Mouse (Mus musculus) CH12.LX (cell line): ENCODE measurements around the gene Rnf7. TPM values are rescaled to one million over a fixed set of nuclear protein-coding genes. Genes with fewer than 3 reads are reported as not detected.

Experiments used
- DNase-seq: peaks from one replicate; pipeline ENCODE4 v3.0.0-alpha.2; 2013; ENCODE audit errors: extremely low read depth
- H3K27ac ChIP-seq: 2 replicates; pipeline ENCODE4 v1.5.1; 2012; ENCODE audit warnings: low read depth, mild to moderate bottlenecking, control low read depth, moderate library complexity; ENCODE audit not compliant: insufficient read depth
- H3K27me3 ChIP-seq: replicated peaks from 2 replicates; pipeline ENCODE3; 2012; ENCODE audit warnings: inconsistent platforms
- H3K36me3 ChIP-seq, 2 experiments: replicated peaks in 1 of 2; 2 replicates each; pipeline versions ENCODE3 to v1.6.1; 2012; ENCODE audit warnings: inconsistent platforms in 1 of 2, low read length in 1 of 2, mild to moderate bottlenecking in 1 of 2, mixed read lengths in 1 of 2, moderate library complexity in 1 of 2; ENCODE audit not compliant: control insufficient read depth in 1 of 2, insufficient read depth in 1 of 2
- H3K4me1 ChIP-seq, 2 experiments: 2 replicates each; pipeline ENCODE4 v1.6.1; 2012; ENCODE audit warnings: inconsistent platforms in 1 of 2, moderate library complexity in 1 of 2; ENCODE audit not compliant: insufficient read depth in 2 of 2, control insufficient read depth in 1 of 2
- H3K4me2 ChIP-seq: 2 replicates; pipeline ENCODE4 v1.6.1; 2012; ENCODE audit warnings: low read depth, mild to moderate bottlenecking, control low read depth; ENCODE audit not compliant: poor library complexity, insufficient read depth, severe bottlenecking
- H3K4me3 ChIP-seq, 3 experiments: fragments of 150-350 bp in 1 of 3; sonication (generic) in 1 of 3; replicated peaks in 1 of 3; 2 replicates each; pipeline versions ENCODE3 to v1.5.1; 2011 to 2012; ENCODE audit warnings: low read depth in 2 of 3, low read length in 2 of 3, mild to moderate bottlenecking in 2 of 3, moderate library complexity in 2 of 3, control low read depth in 1 of 3, improper control_type of control experiment in 1 of 3, inconsistent platforms in 1 of 3, mixed read lengths in 1 of 3; ENCODE audit not compliant: poor library complexity in 1 of 3
- H3K79me2 ChIP-seq: replicated peaks from 2 replicates; pipeline ENCODE4 v1.6.1; 2012; ENCODE audit warnings: mild to moderate bottlenecking, moderate library complexity; ENCODE audit not compliant: control insufficient read depth, poor library complexity, insufficient read depth, severe bottlenecking; ENCODE audit errors: extremely low read depth
- H3K9ac ChIP-seq: 2 replicates; pipeline ENCODE4 v1.6.1; 2012; ENCODE audit warnings: low read depth, mild to moderate bottlenecking, control low read depth, moderate library complexity; ENCODE audit not compliant: insufficient read depth
- H3K9me3 ChIP-seq: replicated peaks from 2 replicates; pipeline ENCODE3; 2012; ENCODE audit warnings: low read length, inconsistent platforms, mixed read lengths
- CTCF ChIP-seq, 2 experiments: IDR thresholded peaks in 1 of 2; conservative IDR thresholded peaks in 1 of 2; 2 replicates each; pipeline ENCODE4 v1.5.1; 2011 to 2012; ENCODE audit warnings: low read depth in 2 of 2, low read length in 2 of 2, improper control_type of control experiment in 1 of 2, inconsistent platforms in 1 of 2, mild to moderate bottlenecking in 1 of 2, moderate library complexity in 1 of 2
- E2F4 ChIP-seq: IDR thresholded peaks from 2 replicates; pipeline ENCODE4 v1.6.1; 2011; ENCODE audit warnings: low read depth, low read length, improper control_type of control experiment; ENCODE audit not compliant: insufficient replicate concordance
- GABPA ChIP-seq: IDR thresholded peaks from 2 replicates; pipeline ENCODE4 v1.6.1; 2012; ENCODE audit warnings: low read depth, low read length, improper control_type of control experiment, inconsistent platforms; ENCODE audit not compliant: insufficient replicate concordance
- MAFK ChIP-seq: IDR thresholded peaks from 2 replicates; pipeline ENCODE4 v1.6.1; 2011; ENCODE audit warnings: low read length, improper control_type of control experiment; ENCODE audit not compliant: insufficient replicate concordance
- POLR2A ChIP-seq: IDR thresholded peaks from 2 replicates; pipeline ENCODE4 v1.6.1; 2011; ENCODE audit warnings: low read depth, mild to moderate bottlenecking, improper control_type of control experiment, low read length
- POLR2AphosphoS2 ChIP-seq: IDR thresholded peaks from 2 replicates; pipeline ENCODE4 v1.6.1; 2011; ENCODE audit warnings: low read depth, low read length, improper control_type of control experiment
- TBP ChIP-seq: conservative IDR thresholded peaks from 2 replicates; pipeline ENCODE4 v1.6.1; 2011; ENCODE audit warnings: low read depth, low read length, improper control_type of control experiment
- ZNF384 ChIP-seq: IDR thresholded peaks from 2 replicates; pipeline ENCODE4 v1.6.1; 2012; ENCODE audit warnings: low read depth, low read length, improper control_type of control experiment, inconsistent platforms
- dilution Hi-C: fragments of 300-500 bp; cut with MboI; formaldehyde crosslinking; loops from 2 replicates; pipeline ENCODE4 v1.14.3; 2020; ENCODE audit warnings: low sequenced_read_pairs; ENCODE audit not compliant: extremely low pct_unique_long_range_greater_than_20kb, extremely low pct_ligation_motif_present
- in situ Hi-C: fragments of 300-500 bp; cut with MboI; formaldehyde crosslinking; loops from 3 replicates; pipeline ENCODE4 v1.14.3; 2019; ENCODE audit warnings: low sequenced_read_pairs, low pct_ligation_motif_present, low pct_unique_long_range_greater_than_20kb, mixed read lengths
- polyA plus RNA-seq: library from polyadenylated mRNA; unstranded; fragments of >175 nt; gene quantifications from 2 replicates; pipeline ENCODE4 v1.2.1, GENCODE M21; 2012; ENCODE audit warnings: low read depth; ENCODE audit not compliant: insufficient read length
- total RNA-seq, 2 experiments: library from RNA; depleted of rRNA; stranded (reverse); fragments of 300-350 nt in 1 of 2; fragments of >200 nt in 1 of 2; gene quantifications; 2 replicates each; pipeline ENCODE4 v1.2.3; 2012 to 2014

Gene Rnf7
- total and polyA plus RNA-seq, 3 experiments, result 131 to 277 (median 135) TPM

DNA sequence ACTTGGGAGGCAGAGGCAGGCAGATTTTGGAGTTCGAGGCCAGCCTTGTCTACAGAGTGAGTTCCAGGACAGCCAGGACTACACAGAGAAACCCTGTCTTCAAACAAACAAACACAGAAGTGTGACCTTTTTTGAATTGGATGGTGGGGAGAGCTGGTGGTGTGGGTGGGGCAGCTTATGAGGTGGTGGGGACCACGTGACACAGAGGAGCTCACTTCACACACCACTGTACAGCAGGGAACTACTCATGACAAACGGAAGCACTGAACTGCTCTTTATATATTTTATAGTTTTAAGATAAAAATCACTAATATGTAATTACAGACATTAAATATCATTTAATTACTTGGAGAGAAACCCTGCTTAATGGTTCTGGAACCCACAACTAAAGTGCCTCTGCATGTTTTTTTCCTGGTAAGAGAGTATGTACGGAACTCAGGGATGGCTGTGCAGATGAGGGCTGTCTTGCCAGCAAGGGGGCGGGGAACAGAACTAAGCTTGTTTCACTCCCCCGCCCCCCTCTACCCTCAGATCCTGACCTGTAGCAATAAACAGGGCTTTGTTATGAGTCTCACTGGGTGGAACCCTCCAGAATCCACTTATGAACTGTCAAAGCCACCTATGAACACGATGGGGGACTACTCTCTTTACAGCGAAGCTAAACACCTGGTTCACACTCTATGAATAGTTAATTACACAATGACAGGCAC lies 8.8 kb downstream of the Rnf7 start:
- Histone ChIP-seq H3K4me3 (no peak overlapping the region), H3K9ac (no peak overlapping the region), H3K4me2 (no peak overlapping the region), H3K36me3 (peaks cover 26 to 67% of the 10 kb centered on the region in 2 experiments), H3K4me1 (no peaks in the 10 kb centered on the region), H3K27me3 (no peaks in the 10 kb centered on the region), H3K9me3 (no peaks in the 10 kb centered on the region), H3K27ac (no peak overlapping the region), H3K79me2 (peaks cover 12% of the 10 kb centered on the region)
- dilution Hi-C loops, result no loop called here
- in situ Hi-C loops, result no loop called here
- TF ChIP-seq ZNF384 (no peak), POLR2AphosphoS2 (0 out of 2 replicates have a peak, but pooled peaks have one; percentile 61)
- DNase-seq, result no peak

DNA sequence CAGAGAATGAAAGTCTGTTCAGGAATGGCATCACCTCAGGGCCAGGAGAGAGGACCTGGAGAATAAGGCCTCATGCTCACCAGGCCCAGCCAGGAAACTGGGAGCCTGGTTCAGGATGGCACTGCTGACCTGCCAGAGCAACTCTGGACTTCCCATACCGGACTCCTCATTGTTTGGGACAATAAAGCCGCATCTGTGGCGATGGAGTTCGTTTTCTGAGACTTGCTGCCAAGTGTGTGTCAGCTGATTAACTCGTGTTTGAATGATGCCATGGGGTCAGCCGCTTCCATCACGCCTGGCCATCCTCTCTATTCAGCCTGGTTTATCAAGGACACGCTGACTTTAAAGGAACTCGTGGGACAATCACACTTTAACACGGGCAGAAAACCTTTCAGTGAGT lies 14.8 kb downstream of the Rnf7 start:
- Histone ChIP-seq H3K36me3 (peaks cover 11 to 46% of the 10 kb centered on the region in 2 experiments), H3K27me3 (no peaks in the 10 kb centered on the region), H3K79me2 (no peaks in the 10 kb centered on the region), H3K9me3 (peaks cover 9% of the 10 kb centered on the region), H3K27ac (no peak overlapping the region), H3K4me2 (no peak overlapping the region), H3K4me1 (no peaks in the 10 kb centered on the region), H3K4me3 (no peak overlapping the region), H3K9ac (no peak overlapping the region)
- in situ Hi-C loops, result no loop called here
- dilution Hi-C loops, result no loop called here
- no peak for DNase-seq
- no peak for TF ChIP-seq GABPA
- TF ChIP-seq TBP, result no peak
- no peak for TF ChIP-seq POLR2A
- no peak for TF ChIP-seq MAFK

DNA sequence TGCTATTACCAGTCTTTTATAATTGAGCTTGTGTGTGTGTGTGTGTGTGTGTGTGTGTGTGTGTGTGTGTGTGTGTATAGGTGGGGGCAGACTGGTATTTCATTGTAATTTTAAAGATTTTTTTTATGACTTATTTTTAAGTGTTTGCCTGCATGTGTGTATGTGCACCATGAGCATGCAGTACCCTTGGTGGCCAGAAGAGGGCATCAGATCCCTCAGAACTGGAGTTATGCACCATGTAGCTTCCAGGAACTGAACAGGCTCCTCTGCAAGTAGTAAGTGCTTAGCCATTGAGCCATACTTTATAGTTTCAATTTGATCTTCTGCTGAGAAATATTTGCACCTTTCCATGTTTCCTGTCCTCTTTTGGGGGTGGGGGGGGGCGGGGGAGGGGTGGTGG lies 16.9 kb downstream of the Rnf7 start:
- dilution Hi-C loops (no loop called here), in situ Hi-C loops (no loop called here)
- Histone ChIP-seq H3K79me2 (no peaks in the 10 kb centered on the region), H3K4me3 (no peak overlapping the region), H3K4me1 (no peaks in the 10 kb centered on the region), H3K9me3 (peaks cover 9% of the 10 kb centered on the region), H3K27me3 (no peaks in the 10 kb centered on the region), H3K4me2 (no peak overlapping the region), H3K9ac (no peak overlapping the region), H3K36me3 (peaks cover 0 to 30% of the 10 kb centered on the region in 2 experiments), H3K27ac (no peak overlapping the region)
- DNase-seq, result no peak
- TF ChIP-seq E2F4 (no peak), CTCF (conservative IDR thresholded peaks at IDR 0.05 in 1 of 2, IDR thresholded peaks at IDR 0.05 in 1 of 2; ENCODE audit: low read depth in 2 of 2, low read length in 2 of 2) (peak in 1 of 2 experiments; percentile 20; a peak in 3 of 4 replicates)
